Mouse (Mus musculus) midbrain, embryonic 14.5 days (tissue): ENCODE measurements around the gene Nav1. TPM values are rescaled to one million over a fixed set of nuclear protein-coding genes. Genes with fewer than 3 reads are reported as not detected.

Source experiments
- ATAC-seq: fragments of 200-750 bp; cut with Nextera tagmentation; 2 replicates; pipeline ENCODE4 v1.8.0; 2017; ENCODE audit warnings: moderate number of reproducible peaks, moderate library complexity; ENCODE audit not compliant: low FRiP score, low TSS enrichment
- DNase-seq: peaks from one replicate; pipeline ENCODE4 v3.0.0-alpha.2; 2015
- H3K27ac ChIP-seq: fragments of 300-500 bp; sonication (generic); replicated peaks from 2 replicates; pipeline ENCODE4 v1.5.1; 2014; ENCODE audit warnings: mild to moderate bottlenecking, low read depth, low read length, moderate library complexity
- H3K27me3 ChIP-seq: fragments of 300-500 bp; sonication (generic); 2 replicates; pipeline ENCODE4 v1.6.1; 2014; ENCODE audit warnings: low read length, control low read depth, mixed read lengths; ENCODE audit not compliant: control insufficient read depth, insufficient read depth
- H3K36me3 ChIP-seq: fragments of 300-500 bp; sonication (generic); 2 replicates; pipeline ENCODE4 v1.6.1; 2014; ENCODE audit warnings: low read length, control low read depth; ENCODE audit not compliant: control insufficient read depth, insufficient read depth
- H3K4me1 ChIP-seq: fragments of 300-500 bp; sonication (generic); 2 replicates; pipeline ENCODE4 v1.6.1; 2014; ENCODE audit warnings: mild to moderate bottlenecking, antibody characterized with exemption, low read length, control low read depth; ENCODE audit not compliant: control insufficient read depth, insufficient read depth
- H3K4me2 ChIP-seq: fragments of 300-500 bp; sonication (generic); 2 replicates; pipeline ENCODE4 v1.6.1; 2014; ENCODE audit warnings: mild to moderate bottlenecking, low read length, moderate library complexity
- H3K4me3 ChIP-seq: fragments of 300-500 bp; sonication (generic); replicated peaks from 2 replicates; pipeline ENCODE4 v1.5.1; 2014; ENCODE audit warnings: low read depth, low read length
- H3K9ac ChIP-seq: fragments of 300-500 bp; sonication (generic); replicated peaks from 2 replicates; pipeline ENCODE4 v1.6.1; 2014; ENCODE audit warnings: mild to moderate bottlenecking, low read length, moderate library complexity
- H3K9me3 ChIP-seq: fragments of 300-500 bp; sonication (generic); 2 replicates; pipeline ENCODE4 v1.6.1; 2016; ENCODE audit warnings: low read length, control low read depth, mixed read lengths; ENCODE audit not compliant: control insufficient read depth
- WGBS: fragments of 180-500 bp; shearing (Covaris S2); extraction: QIAGEN DNeasy Blood & Tissue Kit; methylation state at CpG from one replicate; pipeline ENCODE4 v1.1.7; 2014; 5-methylcytosine and 5-hydroxymethylcytosine counted together
- polyA plus RNA-seq: library from polyadenylated mRNA; unstranded; fragments of >200 nt; fragmentation: Nextera tagmentation; extraction: Ambion mirVana; gene quantifications from 2 replicates; pipeline ENCODE4 v1.2.1, GENCODE M21; 2014

Nav1 gene
- polyA plus RNA-seq, 1 experiment from 2014 or later, result 56.3 TPM

DNA sequence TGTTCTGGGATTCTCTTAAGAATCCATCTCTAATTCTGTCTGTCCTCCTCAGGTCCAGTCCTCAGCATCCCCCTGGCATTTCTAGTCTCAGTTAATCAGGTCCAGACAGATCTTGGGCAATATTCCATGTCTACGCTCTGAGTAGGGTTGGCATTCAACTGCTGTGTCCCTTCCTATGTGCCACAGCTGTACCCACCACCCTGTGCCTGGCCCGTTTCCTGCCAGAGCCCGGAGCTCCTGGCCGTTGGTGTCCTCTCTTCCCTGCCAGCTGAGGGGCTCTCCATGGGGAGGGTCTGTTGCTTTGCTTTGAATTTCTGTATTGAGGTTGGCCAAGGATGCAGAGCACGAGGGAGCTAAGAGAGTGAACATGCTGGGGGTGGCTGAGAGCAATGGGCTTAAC lies 41.3 kb downstream of the Nav1 start:
- no peaks in the 10 kb centered on the region for H3K36me3 ChIP-seq
- no peaks in the 10 kb centered on the region for H3K9me3 ChIP-seq
- peak overlapping the region; percentile 20; the same call in 1 of the 2 replicates for H3K9ac ChIP-seq
- H3K4me3 ChIP-seq, result no peak overlapping the region
- WGBS, result 72% methylated on average over 5 of the region's 5 CpGs
- peak overlapping the region; percentile 86 for H3K27ac ChIP-seq
- no peak overlapping the region for H3K4me2 ChIP-seq
- no peaks in the 10 kb centered on the region for H3K27me3 ChIP-seq
- H3K4me1 ChIP-seq, result peaks cover 42% of the 10 kb centered on the region
- ATAC-seq (no peak), DNase-seq (no peak)

GRCm38 (mm10) chr1:135564660-135565519 lies 42.2 kb downstream of the Nav1 start:
- no peaks in the 10 kb centered on the region for H3K36me3 ChIP-seq
- peak; percentile 76 for ATAC-seq
- H3K4me1 ChIP-seq, result peaks cover 48% of the 10 kb centered on the region
- 18% methylated on average over 10 of the region's 10 CpGs for WGBS
- H3K27ac ChIP-seq, result peak overlapping the region; percentile 86
- H3K27me3 ChIP-seq, result no peaks in the 10 kb centered on the region
- H3K9ac ChIP-seq, result peak overlapping the region; percentile 23; the same call in 1 of the 2 replicates
- no peaks in the 10 kb centered on the region for H3K9me3 ChIP-seq
- H3K4me2 ChIP-seq, result peak overlapping the region; percentile 25
- peak; percentile 77 for DNase-seq
- H3K4me3 ChIP-seq, result no peak overlapping the region

- H3K4me1 ChIP-seq, result peaks cover 48% of the 10 kb centered on the region
- no peaks in the 10 kb centered on the region for H3K9me3 ChIP-seq
- no peaks in the 10 kb centered on the region for H3K27me3 ChIP-seq
- H3K4me3 ChIP-seq, result no peak overlapping the region
- no peak for DNase-seq
- H3K4me2 ChIP-seq, result no peak overlapping the region
- no peak for ATAC-seq
- 46% methylated on average over 9 of the region's 9 CpGs for WGBS
- peak overlapping the region; percentile 86; the same call in 1 of the 2 replicates for H3K27ac ChIP-seq
- H3K36me3 ChIP-seq, result no peaks in the 10 kb centered on the region
- no peak overlapping the region for H3K9ac ChIP-seq
Observed at GRCm38 (mm10) chr1:135563781-135564414, 43.2 kb downstream of the Nav1 start.

DNA sequence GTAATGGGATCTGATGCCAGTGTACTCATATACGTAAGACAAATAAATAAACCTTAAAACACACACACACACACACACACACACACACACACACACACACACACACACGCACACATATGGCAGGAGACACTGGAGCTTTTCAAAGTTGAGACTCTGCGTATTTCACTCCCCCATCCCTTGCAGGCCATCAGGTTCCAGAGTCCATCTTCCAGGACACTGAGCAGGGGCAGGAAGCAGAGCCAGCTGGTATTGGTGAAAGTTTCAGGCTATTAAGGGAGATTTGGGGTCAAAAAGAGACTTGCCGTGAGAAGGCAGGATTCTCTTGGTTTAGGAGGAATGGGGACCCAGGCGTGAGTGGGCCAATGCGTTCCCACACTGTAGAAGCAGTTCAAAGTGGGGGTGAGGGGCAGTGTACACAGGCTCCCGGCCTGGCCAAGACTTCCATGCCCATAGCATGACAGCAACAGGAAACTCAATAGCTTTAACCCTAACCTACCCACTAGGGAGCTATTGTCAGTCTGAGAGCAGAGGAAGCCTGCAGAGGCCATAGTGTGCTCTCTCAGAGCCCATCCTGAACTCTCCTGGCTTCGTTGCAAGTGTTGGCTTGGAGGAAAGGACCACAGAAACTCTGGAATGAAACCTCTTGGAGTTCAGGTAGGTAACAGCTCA lies 44.0 kb downstream of the Nav1 start:
- ATAC-seq, result no peak
- WGBS, result 72% methylated on average over 8 of the region's 8 CpGs
- H3K27ac ChIP-seq, result no peak overlapping the region

GRCm38 (mm10) chr1:135562115-135562514 lies 45.0 kb downstream of the Nav1 start:
- Histone ChIP-seq H3K4me1 (peaks cover 54% of the 10 kb centered on the region), H3K36me3 (no peaks in the 10 kb centered on the region), H3K4me3 (no peak overlapping the region), H3K9me3 (no peaks in the 10 kb centered on the region), H3K9ac (no peak overlapping the region), H3K27ac (peak overlapping the region; percentile 32; the same call in 1 of the 2 replicates), H3K4me2 (no peak overlapping the region), H3K27me3 (no peaks in the 10 kb centered on the region)
- ATAC-seq (no peak), DNase-seq (no peak)
- WGBS, result 24% methylated on average over 4 of the region's 4 CpGs

More for the DNA sequence above, 44.0 kb downstream of the Nav1 start:
- H3K4me2 ChIP-seq, result no peak overlapping the region
- no peaks in the 10 kb centered on the region for H3K36me3 ChIP-seq
- H3K4me3 ChIP-seq, result no peak overlapping the region
- H3K27me3 ChIP-seq, result no peaks in the 10 kb centered on the region
- peaks cover 51% of the 10 kb centered on the region for H3K4me1 ChIP-seq
- H3K9me3 ChIP-seq, result no peaks in the 10 kb centered on the region
- no peak overlapping the region for H3K9ac ChIP-seq
- no peak for DNase-seq

GRCm38 (mm10) chr1:135561282-135561681 lies 45.8 kb downstream of the Nav1 start:
- Histone ChIP-seq H3K36me3 (no peaks in the 10 kb centered on the region), H3K9ac (no peak overlapping the region), H3K4me3 (no peak overlapping the region), H3K27me3 (no peaks in the 10 kb centered on the region), H3K4me2 (no peak overlapping the region), H3K27ac (peak overlapping the region; percentile 39; the same call in 1 of the 2 replicates), H3K4me1 (peaks cover 61% of the 10 kb centered on the region), H3K9me3 (no peaks in the 10 kb centered on the region)
- ATAC-seq (no peak), DNase-seq (peak; percentile 51)
- 14% methylated on average over 6 of the region's 6 CpGs for WGBS

GRCm38 (mm10) chr1:135557976-135558375 lies 49.1 kb downstream of the Nav1 start:
- 59% methylated on average over 6 of the region's 6 CpGs for WGBS
- DNase-seq (no peak), ATAC-seq (no peak)
- Histone ChIP-seq H3K4me1 (peaks cover 54% of the 10 kb centered on the region), H3K36me3 (no peaks in the 10 kb centered on the region), H3K9ac (no peak overlapping the region), H3K4me2 (no peak overlapping the region), H3K4me3 (no peak overlapping the region), H3K9me3 (no peaks in the 10 kb centered on the region), H3K27me3 (no peaks in the 10 kb centered on the region), H3K27ac (no peak overlapping the region)

GRCm38 (mm10) chr1:135555885-135556284 lies 51.2 kb downstream of the Nav1 start:
- Histone ChIP-seq H3K4me1 (peaks cover 45% of the 10 kb centered on the region), H3K9ac (no peak overlapping the region), H3K36me3 (no peaks in the 10 kb centered on the region), H3K9me3 (no peaks in the 10 kb centered on the region), H3K27me3 (no peaks in the 10 kb centered on the region), H3K27ac (peak overlapping the region; percentile 53; the same call in 1 of the 2 replicates), H3K4me3 (no peak overlapping the region), H3K4me2 (no peak overlapping the region)
- no peak for DNase-seq
- WGBS, result 71% methylated on average over 8 of the region's 8 CpGs
- ATAC-seq, result no peak
